Mouse (Mus musculus) forebrain, embryonic 13.5 days (tissue): Measurements from ENCODE around the gene Efcab7. TPM values are rescaled to one million over a fixed set of nuclear protein-coding genes. Genes with fewer than 3 reads are reported as not detected.

Experiments used
- ATAC-seq: fragments of 200-750 bp; cut with Nextera tagmentation; 2 replicates; pipeline ENCODE4 v1.8.0; 2017
- H3K27ac ChIP-seq: fragments of 300-500 bp; sonication (generic); 2 replicates; pipeline ENCODE4 v1.5.1; 2015; ENCODE audit warnings: inconsistent platforms, mild to moderate bottlenecking, moderate library complexity
- H3K27me3 ChIP-seq: fragments of 300-500 bp; sonication (generic); 2 replicates; pipeline ENCODE4 v1.6.1; 2015; ENCODE audit warnings: mild to moderate bottlenecking, inconsistent platforms
- H3K36me3 ChIP-seq: fragments of 300-500 bp; sonication (generic); 2 replicates; pipeline ENCODE4 v1.6.1; 2015; ENCODE audit warnings: mild to moderate bottlenecking, inconsistent platforms; ENCODE audit not compliant: poor library complexity, severe bottlenecking
- H3K4me1 ChIP-seq: fragments of 300-500 bp; sonication (generic); 2 replicates; pipeline ENCODE4 v1.6.1; 2015; ENCODE audit warnings: inconsistent platforms
- H3K4me2 ChIP-seq: fragments of 300-500 bp; sonication (generic); 2 replicates; pipeline ENCODE4 v1.6.1; 2015; ENCODE audit warnings: inconsistent platforms, mild to moderate bottlenecking, moderate library complexity
- H3K4me3 ChIP-seq: fragments of 300-500 bp; sonication (generic); 2 replicates; pipeline ENCODE4 v1.5.1; 2015; ENCODE audit warnings: mild to moderate bottlenecking, inconsistent platforms
- H3K9ac ChIP-seq: fragments of 300-500 bp; sonication (generic); 2 replicates; pipeline ENCODE4 v1.6.1; 2015; ENCODE audit warnings: mild to moderate bottlenecking, inconsistent platforms
- H3K9me3 ChIP-seq: fragments of 300-500 bp; sonication (generic); replicated peaks from 2 replicates; pipeline ENCODE4 v1.6.1; 2016; ENCODE audit warnings: inconsistent platforms
- WGBS: fragments of 180-500 bp; shearing (Covaris S2); methylation state at CpG from one replicate; pipeline ENCODE4 v1.1.7; 2015; 5-methylcytosine and 5-hydroxymethylcytosine counted together
- polyA plus RNA-seq: library from polyadenylated mRNA; unstranded; fragments of >200 nt; fragmentation: Nextera tagmentation; extraction: Ambion mirVana; gene quantifications from 2 replicates; pipeline ENCODE4 v1.2.1, GENCODE M21; 2015

Efcab7 gene
- polyA plus RNA-seq, 1 experiment from 2014 or later: 28.5 TPM

- H3K36me3 ChIP-seq: no peaks in the 10 kb centered on the region
- H3K4me2 ChIP-seq: peak within 1 kb of the TSS; percentile 92
- H3K27me3 ChIP-seq: no peaks in the 10 kb centered on the region
- peak within 1 kb of the TSS; percentile 77 for H3K9ac ChIP-seq
- peaks cover 15% of the 10 kb centered on the region for H3K4me1 ChIP-seq
- ATAC-seq: peak; percentile 95
- H3K4me3 ChIP-seq: peak within 1 kb of the TSS; percentile 64
- under 1% methylated on average over 56 of the region's 57 CpGs for WGBS
- H3K27ac ChIP-seq: peak within 1 kb of the TSS; percentile 54
- H3K9me3 ChIP-seq: no peaks in the 10 kb centered on the region
Observed at GRCm38 (mm10) chr4:99929613-99930517, 100.9 kb downstream of the Efcab7 start, which contains the start of gene Itgb3bp. Itgb3bp (minus strand) TSS chr4:99929813.

- WGBS: 49% methylated on average over 10 of the region's 10 CpGs
- H3K9ac ChIP-seq: no peak overlapping the region
- no peaks in the 10 kb centered on the region for H3K36me3 ChIP-seq
- no peak overlapping the region for H3K27ac ChIP-seq
- peaks cover 15% of the 10 kb centered on the region for H3K4me1 ChIP-seq
- no peaks in the 10 kb centered on the region for H3K27me3 ChIP-seq
- ATAC-seq: no peak
- no peak overlapping the region for H3K4me3 ChIP-seq
- no peaks in the 10 kb centered on the region for H3K9me3 ChIP-seq
- peak overlapping the region; percentile 92 for H3K4me2 ChIP-seq
Observed at GRCm38 (mm10) chr4:99930518-99931239, 101.7 kb downstream of the Efcab7 start.

DNA sequence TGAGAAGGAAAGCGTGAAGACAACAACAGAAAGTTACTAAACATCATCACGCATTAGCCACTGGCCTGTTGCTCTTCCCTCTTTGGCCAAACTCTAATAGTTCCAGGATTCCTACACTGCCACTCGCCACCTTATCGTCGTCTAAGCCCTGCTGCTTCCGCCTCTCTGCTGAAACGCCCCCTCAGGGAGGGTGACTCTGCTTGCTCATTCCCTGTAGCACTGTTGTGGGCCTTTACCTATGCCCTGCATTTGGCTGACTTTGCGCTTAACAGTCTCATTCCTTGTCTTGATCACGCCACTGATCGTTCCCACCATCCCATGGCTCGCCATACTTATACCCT is 102.2 kb downstream of the Efcab7 start:
- Histone ChIP-seq H3K4me2 (0 out of 2 replicates have a peak overlapping the region, but pooled peaks have one; percentile 92), H3K27me3 (no peaks in the 10 kb centered on the region), H3K4me1 (peaks cover 15% of the 10 kb centered on the region), H3K9ac (no peak overlapping the region), H3K4me3 (no peak overlapping the region), H3K36me3 (no peaks in the 10 kb centered on the region), H3K9me3 (no peaks in the 10 kb centered on the region), H3K27ac (no peak overlapping the region)
- no peak for ATAC-seq
- 65% methylated on average over 11 of the region's 11 CpGs for WGBS

DNA sequence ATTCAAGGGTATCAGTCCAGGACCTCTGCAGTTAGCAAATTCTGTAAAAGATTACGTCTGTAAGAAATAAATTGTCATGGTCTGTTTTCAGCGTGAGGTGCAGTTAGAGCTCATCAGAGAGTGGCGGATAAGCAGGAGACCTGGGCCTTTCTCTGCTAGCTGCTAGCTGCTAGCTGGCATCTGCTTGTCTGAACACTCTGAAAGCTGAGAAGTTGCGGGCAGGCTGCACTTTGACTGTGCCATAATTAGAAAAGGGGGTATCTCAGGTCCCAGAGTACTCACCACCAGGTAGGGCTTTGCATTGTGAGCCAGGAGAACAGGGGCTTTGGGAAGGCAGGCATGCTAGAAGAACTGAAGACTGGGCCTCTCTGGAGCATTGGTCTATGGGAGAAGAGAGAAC is 102.8 kb downstream of the Efcab7 start:
- Histone ChIP-seq H3K9me3 (no peaks in the 10 kb centered on the region), H3K9ac (no peak overlapping the region), H3K4me2 (no peak overlapping the region), H3K36me3 (no peaks in the 10 kb centered on the region), H3K4me1 (peaks cover 15% of the 10 kb centered on the region), H3K4me3 (no peak overlapping the region), H3K27ac (no peak overlapping the region), H3K27me3 (no peaks in the 10 kb centered on the region)
- WGBS: 92% methylated on average over 4 of the region's 4 CpGs
- no peak for ATAC-seq

GRCm38 (mm10) chr4:99934859-99935258 is 105.9 kb downstream of the Efcab7 start:
- ATAC-seq: no peak
- 97% methylated on average over 7 of the region's 7 CpGs for WGBS
- Histone ChIP-seq H3K4me2 (no peak overlapping the region), H3K27ac (no peak overlapping the region), H3K27me3 (no peaks in the 10 kb centered on the region), H3K9me3 (no peaks in the 10 kb centered on the region), H3K36me3 (no peaks in the 10 kb centered on the region), H3K9ac (no peak overlapping the region), H3K4me1 (peaks cover 11% of the 10 kb centered on the region), H3K4me3 (no peak overlapping the region)

GRCm38 (mm10) chr4:99936278-99936677 is 107.3 kb downstream of the Efcab7 start:
- H3K27ac ChIP-seq: no peak overlapping the region
- H3K9me3 ChIP-seq: no peaks in the 10 kb centered on the region
- no peaks in the 10 kb centered on the region for H3K4me1 ChIP-seq
- WGBS: 93% methylated on average over 5 of the region's 5 CpGs
- H3K9ac ChIP-seq: no peak overlapping the region
- H3K27me3 ChIP-seq: no peaks in the 10 kb centered on the region
- ATAC-seq: no peak
- H3K36me3 ChIP-seq: no peaks in the 10 kb centered on the region
- H3K4me3 ChIP-seq: no peak overlapping the region
- H3K4me2 ChIP-seq: no peak overlapping the region

- H3K27me3 ChIP-seq: no peaks in the 10 kb centered on the region
- H3K4me3 ChIP-seq: no peak overlapping the region
- no peak overlapping the region for H3K9ac ChIP-seq
- H3K4me2 ChIP-seq: no peak overlapping the region
- H3K4me1 ChIP-seq: no peaks in the 10 kb centered on the region
- WGBS: 58% methylated on average over 16 of the region's 16 CpGs
- H3K36me3 ChIP-seq: no peaks in the 10 kb centered on the region
- no peaks in the 10 kb centered on the region for H3K9me3 ChIP-seq
- H3K27ac ChIP-seq: no peak overlapping the region
- 0 out of 2 replicates have a peak, but pooled peaks have one; percentile 39 for ATAC-seq
Observed at GRCm38 (mm10) chr4:99939711-99940505, 110.9 kb downstream of the Efcab7 start.

GRCm38 (mm10) chr4:99941655-99942414 is 112.8 kb downstream of the Efcab7 start:
- no peaks in the 10 kb centered on the region for H3K9me3 ChIP-seq
- H3K27ac ChIP-seq: no peak overlapping the region
- no peaks in the 10 kb centered on the region for H3K4me1 ChIP-seq
- no peak overlapping the region for H3K4me2 ChIP-seq
- WGBS: 87% methylated on average over 10 of the region's 10 CpGs
- ATAC-seq: no peak
- no peaks in the 10 kb centered on the region for H3K36me3 ChIP-seq
- H3K9ac ChIP-seq: no peak overlapping the region
- no peaks in the 10 kb centered on the region for H3K27me3 ChIP-seq
- no peak overlapping the region for H3K4me3 ChIP-seq

- H3K4me1 ChIP-seq: no peaks in the 10 kb centered on the region
- ATAC-seq: no peak
- H3K9ac ChIP-seq: no peak overlapping the region
- no peaks in the 10 kb centered on the region for H3K9me3 ChIP-seq
- 91% methylated on average over 2 of the region's 2 CpGs for WGBS
- H3K27me3 ChIP-seq: no peaks in the 10 kb centered on the region
- H3K4me2 ChIP-seq: no peak overlapping the region
- no peak overlapping the region for H3K4me3 ChIP-seq
- no peak overlapping the region for H3K27ac ChIP-seq
- H3K36me3 ChIP-seq: no peaks in the 10 kb centered on the region
Observed at GRCm38 (mm10) chr4:99944606-99945005, 115.6 kb downstream of the Efcab7 start.

GRCm38 (mm10) chr4:99945011-99945410 is 116.0 kb downstream of the Efcab7 start:
- H3K9ac ChIP-seq: no peak overlapping the region
- H3K36me3 ChIP-seq: no peaks in the 10 kb centered on the region
- no peaks in the 10 kb centered on the region for H3K9me3 ChIP-seq
- H3K4me1 ChIP-seq: no peaks in the 10 kb centered on the region
- H3K4me3 ChIP-seq: no peak overlapping the region
- H3K27ac ChIP-seq: no peak overlapping the region
- H3K4me2 ChIP-seq: no peak overlapping the region
- 93% methylated on average over 7 of the region's 7 CpGs for WGBS
- H3K27me3 ChIP-seq: no peaks in the 10 kb centered on the region
- no peak for ATAC-seq

DNA sequence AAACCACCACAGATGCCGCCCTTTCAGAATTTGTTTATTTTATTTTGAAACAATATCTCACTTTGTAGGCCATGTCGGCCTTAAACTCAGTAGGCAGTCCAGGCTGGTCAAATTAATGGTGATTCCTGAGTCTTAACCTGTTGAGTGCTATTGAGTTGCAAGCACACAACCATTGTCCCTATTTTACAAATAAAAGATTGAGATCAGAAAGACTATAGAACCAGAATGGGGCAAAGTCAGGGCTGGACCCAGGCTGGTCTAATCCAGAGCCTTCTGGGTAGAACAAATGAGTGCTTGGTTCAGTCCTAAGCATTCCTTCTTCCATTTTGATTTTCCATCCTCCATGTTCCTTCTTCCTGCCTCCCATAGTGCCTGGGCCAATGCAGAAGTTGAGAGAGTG is 117.5 kb downstream of the Efcab7 start:
- Histone ChIP-seq H3K27ac (no peak overlapping the region), H3K4me3 (no peak overlapping the region), H3K27me3 (no peaks in the 10 kb centered on the region), H3K9ac (no peak overlapping the region), H3K36me3 (no peaks in the 10 kb centered on the region), H3K4me1 (no peaks in the 10 kb centered on the region), H3K9me3 (no peaks in the 10 kb centered on the region), H3K4me2 (no peak overlapping the region)
- WGBS: 87% methylated on average over 2 of the region's 2 CpGs
- ATAC-seq: no peak
